Mouse (Mus musculus): Measurements from ENCODE around the gene Bpgm. TPM values are rescaled to one million over a fixed set of nuclear protein-coding genes. Genes with fewer than 3 reads are reported as not detected.

The Bpgm gene
- polyA plus RNA-seq, 1 experiment from 2014 or later, result 87.1 TPM

GRCm38 (mm10) chr6:34473346-34473745, 2.7 kb upstream of the Bpgm start:
- Histone ChIP-seq H3K4me2 (peak overlapping the region; percentile 23), H3K4me3 (no peak overlapping the region), H3K27me3 (replicated peaks) (no peaks in the 10 kb centered on the region), H3K9me3 (replicated peaks) (no peaks in the 10 kb centered on the region), H3K9ac (peak overlapping the region; percentile 42), H3K27ac (peak overlapping the region; percentile 88), H3K4me1 (peaks cover 69% of the 10 kb centered on the region), H3K36me3 (no peaks in the 10 kb centered on the region)
- ATAC-seq, result peak; percentile 28; the same call in 1 of the 2 replicates
- 60% methylated on average over 1 of the region's 1 CpGs for WGBS (ENCODE audit: insufficient replicate concordance)

DNA sequence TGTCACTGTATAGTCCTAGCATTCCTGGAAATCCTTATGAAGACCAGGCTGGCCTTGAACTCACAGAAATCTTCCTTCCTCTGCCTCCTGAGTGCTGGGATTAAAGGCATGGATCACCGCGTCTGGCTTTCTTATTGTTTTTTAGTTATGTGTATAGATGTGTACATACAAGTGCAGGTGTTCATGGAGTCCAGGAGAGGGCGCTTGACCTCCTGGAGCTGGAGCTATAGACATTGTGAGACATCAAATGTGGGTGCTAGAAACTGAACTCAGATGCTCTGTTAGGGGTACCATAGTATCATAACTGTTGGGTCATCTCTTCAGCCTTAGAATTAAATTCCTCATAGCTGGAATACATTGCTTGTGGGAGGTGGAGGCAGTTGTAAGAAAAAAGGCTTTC, 2.0 kb upstream of the Bpgm start:
- Histone ChIP-seq H3K9me3 (replicated peaks) (no peaks in the 10 kb centered on the region), H3K9ac (no peak overlapping the region), H3K27me3 (replicated peaks) (no peaks in the 10 kb centered on the region), H3K4me3 (no peak overlapping the region), H3K36me3 (no peaks in the 10 kb centered on the region), H3K4me1 (peaks cover 76% of the 10 kb centered on the region), H3K4me2 (no peak overlapping the region), H3K27ac (peak overlapping the region; percentile 91)
- WGBS (ENCODE audit: insufficient replicate concordance), result 49% methylated on average over 3 of the region's 3 CpGs
- ATAC-seq, result no peak

- Histone ChIP-seq H3K4me1 (peaks cover 85% of the 10 kb centered on the region), H3K4me3 (peak overlapping the region; percentile 73), H3K9ac (peak overlapping the region; percentile 82)
Observed at GRCm38 (mm10) chr6:34475391-34475790, 616 bp upstream of the Bpgm start.

GRCm38 (mm10) chr6:34478036-34478435, 2.0 kb downstream of the Bpgm start:
- Histone ChIP-seq H3K4me2 (peak overlapping the region; percentile 72), H3K36me3 (no peaks in the 10 kb centered on the region; the same call in 1 of the 2 replicates), H3K9me3 (replicated peaks) (no peaks in the 10 kb centered on the region), H3K27me3 (replicated peaks) (no peaks in the 10 kb centered on the region), H3K27ac (peak overlapping the region; percentile 63), H3K4me3 (peak overlapping the region; percentile 73), H3K9ac (peak overlapping the region; percentile 58; the same call in 1 of the 2 replicates), H3K4me1 (peaks cover 84% of the 10 kb centered on the region)
- no peak for ATAC-seq
- 87% methylated on average over 7 of the region's 7 CpGs for WGBS (ENCODE audit: insufficient replicate concordance)

More at GRCm38 (mm10) chr6:34475391-34475790, 616 bp upstream of the Bpgm start:
- H3K36me3 ChIP-seq, result no peaks in the 10 kb centered on the region
- 7% methylated on average over 6 of the region's 6 CpGs for WGBS (ENCODE audit: insufficient replicate concordance)
- H3K27me3 ChIP-seq (replicated peaks), result no peaks in the 10 kb centered on the region
- no peak for ATAC-seq
- peak overlapping the region; percentile 68 for H3K4me2 ChIP-seq
- H3K27ac ChIP-seq, result peak overlapping the region; percentile 91
- no peaks in the 10 kb centered on the region for H3K9me3 ChIP-seq (replicated peaks)

DNA sequence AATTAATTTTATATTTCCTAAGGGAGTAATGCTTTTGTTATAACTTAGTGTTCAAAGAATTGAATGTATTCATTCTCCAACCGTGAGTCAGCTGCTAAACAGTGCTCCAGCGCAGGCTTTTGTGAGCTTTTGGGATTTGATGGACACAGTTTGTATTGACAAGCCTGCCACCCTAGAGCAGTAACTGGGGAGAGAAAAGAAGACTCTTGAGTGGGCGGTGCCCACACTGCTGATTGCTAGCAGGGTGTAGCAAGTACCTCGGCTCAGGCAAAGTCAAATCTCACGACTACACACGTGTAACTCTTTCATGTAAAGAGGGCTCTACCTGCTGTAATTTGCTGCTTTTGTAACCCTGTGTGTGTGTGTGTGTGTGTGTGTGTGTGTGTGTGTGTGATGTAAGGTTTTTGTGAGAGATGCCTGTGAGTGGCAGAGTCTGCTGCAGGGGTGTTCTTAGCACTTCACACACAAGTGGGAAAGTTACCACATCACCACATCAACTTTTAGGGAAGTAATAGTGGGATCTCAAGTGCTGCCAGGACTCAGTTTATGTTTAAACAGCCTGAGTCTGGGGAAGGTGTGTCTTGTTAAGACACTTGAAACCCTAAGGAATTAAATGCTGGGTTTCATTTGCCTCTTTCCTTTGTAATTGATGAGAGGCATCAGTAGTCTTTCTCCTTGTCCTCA, 2.8 kb downstream of the Bpgm start:
- no peaks in the 10 kb centered on the region; the same call in 1 of the 2 replicates for H3K36me3 ChIP-seq
- H3K9ac ChIP-seq, result peak overlapping the region; percentile 67
- WGBS (ENCODE audit: insufficient replicate concordance), result 39% methylated on average over 6 of the region's 6 CpGs
- no peaks in the 10 kb centered on the region for H3K27me3 ChIP-seq (replicated peaks)
- peak; percentile 48; the same call in 1 of the 2 replicates for ATAC-seq
- H3K4me1 ChIP-seq, result peaks cover 81% of the 10 kb centered on the region
- peak overlapping the region; percentile 63 for H3K27ac ChIP-seq
- H3K4me3 ChIP-seq, result peak overlapping the region; percentile 73
- H3K9me3 ChIP-seq (replicated peaks), result no peaks in the 10 kb centered on the region
- H3K4me2 ChIP-seq, result peak overlapping the region; percentile 72

DNA sequence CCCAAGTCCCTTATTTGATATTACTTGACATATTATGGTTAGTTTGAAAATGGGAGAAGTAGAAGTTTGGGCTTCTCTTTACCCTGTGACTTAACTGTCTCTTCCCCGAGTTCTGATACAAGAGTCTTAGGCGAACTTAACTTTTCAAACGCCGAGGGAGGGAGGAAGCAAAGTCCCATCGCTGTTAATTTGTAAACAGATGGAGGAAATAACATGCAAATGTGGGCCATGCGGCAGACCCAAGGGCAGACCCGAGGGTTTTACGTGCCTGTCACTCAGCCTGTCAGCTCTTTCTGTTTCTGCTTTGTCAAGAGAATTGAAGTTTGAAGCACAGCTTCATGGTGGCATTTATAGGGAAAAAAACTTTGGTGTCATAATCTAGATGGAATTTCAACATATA, 3.5 kb downstream of the Bpgm start:
- Histone ChIP-seq H3K27ac (0 out of 2 replicates have a peak overlapping the region, but pooled peaks have one; percentile 63), H3K4me1 (peaks cover 81% of the 10 kb centered on the region), H3K4me2 (peak overlapping the region; percentile 72), H3K36me3 (no peaks in the 10 kb centered on the region; the same call in 1 of the 2 replicates), H3K4me3 (peak overlapping the region; percentile 73), H3K27me3 (replicated peaks) (0 out of 2 replicates have a peak, but pooled peaks cover 5% of the 10 kb centered on the region), H3K9ac (peak overlapping the region; percentile 67), H3K9me3 (replicated peaks) (no peaks in the 10 kb centered on the region)
- ATAC-seq, result no peak
- WGBS (ENCODE audit: insufficient replicate concordance), result 28% methylated on average over 8 of the region's 8 CpGs

DNA sequence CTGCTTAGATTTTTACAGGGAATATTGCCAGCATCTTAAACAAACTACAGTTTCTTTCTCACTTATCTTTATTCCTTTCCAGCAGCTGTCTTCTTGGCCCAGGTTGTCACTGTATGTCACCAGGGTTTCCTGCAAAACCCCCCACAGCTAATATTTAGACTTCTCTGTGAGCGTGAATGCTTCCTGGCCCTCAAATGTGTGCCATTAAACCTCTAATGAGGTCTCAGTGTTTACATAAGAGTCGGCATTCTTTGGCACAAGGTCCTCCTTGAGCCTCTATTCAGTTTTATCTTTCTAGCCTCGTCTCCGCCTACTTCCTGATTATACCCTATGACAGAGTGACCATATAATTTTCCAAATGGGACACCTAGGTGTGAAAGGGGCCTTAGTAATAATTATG, 4.7 kb downstream of the Bpgm start:
- Histone ChIP-seq H3K36me3 (peaks cover 3% of the 10 kb centered on the region; the same call in 1 of the 2 replicates), H3K9me3 (replicated peaks) (no peaks in the 10 kb centered on the region), H3K9ac (peak overlapping the region; percentile 34; the same call in 1 of the 2 replicates), H3K4me2 (peak overlapping the region; percentile 15; the same call in 1 of the 2 replicates), H3K27ac (no peak overlapping the region), H3K27me3 (replicated peaks) (0 out of 2 replicates have a peak, but pooled peaks cover 5% of the 10 kb centered on the region), H3K4me3 (no peak overlapping the region), H3K4me1 (peaks cover 83% of the 10 kb centered on the region)
- ATAC-seq, result no peak
- 22% methylated on average over 4 of the region's 4 CpGs for whole genome bisulfite sequencing (ENCODE audit: insufficient replicate concordance)

GRCm38 (mm10) chr6:34481349-34481748, 5.3 kb downstream of the Bpgm start:
- Histone ChIP-seq H3K4me3 (no peak overlapping the region), H3K9ac (no peak overlapping the region), H3K4me1 (peaks cover 89% of the 10 kb centered on the region), H3K27ac (0 out of 2 replicates have a peak overlapping the region, but pooled peaks have one; percentile 47), H3K36me3 (peaks cover 3% of the 10 kb centered on the region; the same call in 1 of the 2 replicates), H3K27me3 (replicated peaks) (0 out of 2 replicates have a peak, but pooled peaks cover 5% of the 10 kb centered on the region), H3K9me3 (replicated peaks) (no peaks in the 10 kb centered on the region), H3K4me2 (peak overlapping the region; percentile 15)
- ATAC-seq, result no peak
- 67% methylated on average over 6 of the region's 6 CpGs for whole genome bisulfite sequencing (ENCODE audit: insufficient replicate concordance)

DNA sequence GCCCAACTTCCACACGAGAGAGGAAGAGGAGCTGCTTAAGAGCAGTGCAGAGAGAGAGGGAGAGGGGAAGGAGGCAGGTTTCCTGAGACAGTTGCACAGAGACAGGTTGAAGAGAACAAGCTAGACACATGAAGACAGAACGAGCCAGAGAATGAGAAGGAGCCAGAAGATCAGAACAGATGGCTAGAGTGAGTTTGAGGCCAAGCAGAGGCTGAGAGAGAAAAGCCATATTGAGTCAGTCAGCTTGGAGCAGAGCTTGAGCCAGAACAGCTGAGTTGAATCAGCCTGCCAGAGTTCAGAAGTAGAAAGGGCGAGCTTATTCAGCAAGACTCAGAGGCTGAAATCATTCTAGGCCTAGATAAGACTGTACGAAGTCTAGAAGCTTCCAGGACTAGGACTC, 6.8 kb downstream of the Bpgm start:
- H3K36me3 ChIP-seq, result peaks cover 10% of the 10 kb centered on the region
- ATAC-seq, result no peak
- peak overlapping the region; percentile 1; the same call in 1 of the 2 replicates for H3K4me2 ChIP-seq
- H3K4me1 ChIP-seq, result peaks cover 93% of the 10 kb centered on the region
- 49% methylated on average over 4 of the region's 4 CpGs for WGBS (ENCODE audit: insufficient replicate concordance)
- no peak overlapping the region for H3K4me3 ChIP-seq
- H3K9me3 ChIP-seq (replicated peaks), result no peaks in the 10 kb centered on the region
- no peak overlapping the region; the same call in 1 of the 2 replicates for H3K27ac ChIP-seq
- 0 out of 2 replicates have a peak, but pooled peaks cover 5% of the 10 kb centered on the region for H3K27me3 ChIP-seq (replicated peaks)
- H3K9ac ChIP-seq, result no peak overlapping the region

DNA sequence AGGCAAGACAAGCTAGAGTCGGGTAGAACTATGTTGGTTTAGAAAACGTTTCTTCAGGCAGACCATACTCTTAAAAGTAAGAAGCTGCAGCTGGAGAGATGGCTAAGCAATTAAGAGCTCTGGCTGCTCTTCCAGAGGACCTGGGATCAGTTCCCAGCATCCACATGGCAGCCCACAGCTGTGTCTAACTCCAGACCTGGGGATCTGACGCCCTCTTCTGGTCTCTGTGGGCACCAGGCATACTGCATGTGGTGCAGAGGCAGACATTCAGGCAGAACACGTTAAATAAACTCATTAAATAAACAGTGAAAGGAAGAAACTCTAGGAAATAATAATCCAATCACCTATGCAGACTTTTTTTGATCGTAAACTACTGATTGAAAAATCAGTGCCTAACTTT, 7.4 kb downstream of the Bpgm start:
- no peak for ATAC-seq
- Histone ChIP-seq H3K4me1 (peaks cover 88% of the 10 kb centered on the region), H3K36me3 (peaks cover 16% of the 10 kb centered on the region), H3K27ac (no peak overlapping the region), H3K9ac (no peak overlapping the region), H3K27me3 (replicated peaks) (0 out of 2 replicates have a peak, but pooled peaks cover 5% of the 10 kb centered on the region), H3K4me2 (no peak overlapping the region), H3K4me3 (no peak overlapping the region), H3K9me3 (replicated peaks) (no peaks in the 10 kb centered on the region)
- WGBS (ENCODE audit: insufficient replicate concordance), result 81% methylated on average over 5 of the region's 5 CpGs

DNA sequence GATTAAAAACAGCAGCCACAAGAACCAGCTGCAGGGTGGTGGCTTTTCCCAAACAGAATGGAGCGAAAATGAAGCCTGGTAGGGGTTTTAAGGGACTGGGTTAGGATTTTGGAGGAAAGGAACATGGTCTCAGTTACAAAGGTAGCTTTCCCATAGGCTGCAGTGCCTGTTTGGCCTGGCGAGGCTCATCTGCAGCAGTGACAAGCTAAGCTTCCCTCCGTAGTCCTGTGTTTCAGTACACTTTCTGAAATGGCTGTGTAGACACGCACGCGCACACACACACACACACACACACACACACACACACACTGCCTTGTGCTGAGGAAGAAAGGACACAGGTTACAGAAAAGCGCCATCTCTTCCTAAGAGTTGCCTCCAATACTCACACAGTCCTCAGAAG, 7.8 kb downstream of the Bpgm start:
- Histone ChIP-seq H3K9me3 (replicated peaks) (no peaks in the 10 kb centered on the region), H3K4me2 (peak overlapping the region; percentile 7)

DNA sequence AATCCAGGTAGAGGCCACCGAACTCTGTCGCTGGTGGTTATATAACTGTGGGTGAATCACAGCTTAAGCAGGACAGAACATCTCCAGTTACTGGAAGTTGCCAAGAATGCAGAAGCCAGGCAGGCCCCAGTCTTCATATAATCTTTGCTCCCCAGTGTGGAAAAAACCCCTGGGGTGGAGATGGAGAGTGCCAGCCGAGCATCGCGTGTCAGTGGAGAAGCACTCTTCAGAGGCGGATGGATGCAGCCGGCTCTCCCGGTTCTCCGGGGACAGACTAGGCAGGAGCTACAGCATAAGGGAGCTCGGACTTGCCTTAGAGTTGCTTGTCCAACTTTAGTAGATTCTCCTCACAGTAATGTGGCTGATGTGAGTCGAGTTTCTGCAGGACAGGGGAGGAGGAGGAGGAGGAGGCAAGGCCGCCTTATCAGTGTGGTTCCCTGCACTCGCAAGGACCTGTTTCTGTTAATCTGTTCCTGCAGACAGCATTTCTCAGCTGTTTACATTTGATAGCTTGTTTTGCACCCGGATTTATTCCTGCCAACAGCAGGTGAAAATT, 10.1 kb downstream of the Bpgm start:
- no peaks in the 10 kb centered on the region for H3K9me3 ChIP-seq (replicated peaks)
- ATAC-seq, result peak; percentile 97
- H3K27ac ChIP-seq, result peak overlapping the region; percentile 93
- H3K4me1 ChIP-seq, result peaks cover 62% of the 10 kb centered on the region
- peak overlapping the region; percentile 37 for H3K4me3 ChIP-seq
- H3K36me3 ChIP-seq, result peaks cover 38% of the 10 kb centered on the region
- H3K9ac ChIP-seq, result peak overlapping the region; percentile 51
- H3K4me2 ChIP-seq, result peak overlapping the region; percentile 67
- H3K27me3 ChIP-seq (replicated peaks), result 0 out of 2 replicates have a peak, but pooled peaks cover 5% of the 10 kb centered on the region
- WGBS (ENCODE audit: insufficient replicate concordance), result 55% methylated on average over 14 of the region's 14 CpGs

More for the DNA sequence above, 7.8 kb downstream of the Bpgm start:
- WGBS (ENCODE audit: insufficient replicate concordance), result 89% methylated on average over 7 of the region's 7 CpGs
- Histone ChIP-seq H3K27me3 (replicated peaks) (0 out of 2 replicates have a peak, but pooled peaks cover 5% of the 10 kb centered on the region), H3K36me3 (peaks cover 20% of the 10 kb centered on the region), H3K9ac (no peak overlapping the region), H3K4me1 (peaks cover 84% of the 10 kb centered on the region), H3K4me3 (no peak overlapping the region), H3K27ac (no peak overlapping the region)
- no peak for ATAC-seq
